Mouse (Mus musculus): ENCODE data around the gene C1qtnf3.
A peak's percentile ranks its signal among the peaks of the same experiment; 100 is the strongest.

C1qtnf3 gene

GRCm38 (mm10) chr15:10952760-10953305 lies 701 bp downstream of the C1qtnf3 start:
- H3K4me1 ChIP-seq (replicated peaks; ENCODE audit: low read depth, low read length) = peaks cover 33% of the 10 kb centered on the region
- H3K9me3 ChIP-seq (ENCODE audit: low read length) = no peaks in the 10 kb centered on the region
- TF ChIP-seq CTCF (conservative IDR thresholded peaks at IDR 0.05; ENCODE audit: low read length) (no peak), NANOG (IDR thresholded peaks at IDR 0.05; ENCODE audit: borderline replicate concordance, low read length) (no peak), POU5F1 (IDR thresholded peaks at IDR 0.05; ENCODE audit: borderline replicate concordance, low read length) (no peak)
- H3K36me3 ChIP-seq (ENCODE audit: insufficient read depth, low read length) = no peaks in the 10 kb centered on the region
- 0 out of 2 replicates have a peak overlapping the region, but pooled peaks have one; percentile 56 for H3K4me3 ChIP-seq (replicated peaks; ENCODE audit: low read length)
- H3K27me3 ChIP-seq (ENCODE audit: insufficient read depth, low read length) = 0 out of 2 replicates have a peak, but pooled peaks cover 5% of the 10 kb centered on the region

DNA sequence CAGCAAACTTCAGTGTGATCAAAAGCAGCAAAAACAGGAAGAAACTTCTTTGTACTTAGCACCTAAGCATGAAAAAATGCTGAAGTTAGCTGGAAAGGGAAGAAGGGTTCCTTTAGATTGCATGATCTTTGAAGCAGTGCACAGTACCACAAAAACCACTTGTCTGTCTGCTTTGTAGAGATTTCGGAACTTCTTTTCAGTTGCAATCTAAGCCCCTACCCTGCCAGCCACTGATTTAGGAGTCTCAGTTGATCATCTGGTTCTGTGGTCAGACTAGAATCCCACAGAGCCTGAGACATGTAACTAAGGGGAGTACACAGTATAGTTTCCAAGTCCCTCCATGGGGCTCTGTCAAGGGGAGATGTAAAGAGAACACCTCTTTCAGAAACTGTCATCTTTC lies 1.3 kb downstream of the C1qtnf3 start:
- Histone ChIP-seq H3K27me3 (ENCODE audit: insufficient read depth, low read length) (0 out of 2 replicates have a peak, but pooled peaks cover 5% of the 10 kb centered on the region), H3K4me3 (replicated peaks; ENCODE audit: low read length) (no peak overlapping the region), H3K4me1 (replicated peaks; ENCODE audit: low read depth, low read length) (peaks cover 33% of the 10 kb centered on the region), H3K9me3 (ENCODE audit: low read length) (no peaks in the 10 kb centered on the region), H3K36me3 (ENCODE audit: insufficient read depth, low read length) (no peaks in the 10 kb centered on the region)
- no peak for TF ChIP-seq POU5F1 (IDR thresholded peaks at IDR 0.05; ENCODE audit: borderline replicate concordance, low read length)

GRCm38 (mm10) chr15:10954381-10955016 lies 2.4 kb downstream of the C1qtnf3 start:
- Histone ChIP-seq H3K4me1 (replicated peaks; ENCODE audit: low read depth, low read length) (peaks cover 33% of the 10 kb centered on the region), H3K9me3 (ENCODE audit: low read length) (no peaks in the 10 kb centered on the region), H3K36me3 (ENCODE audit: insufficient read depth, low read length) (no peaks in the 10 kb centered on the region), H3K4me3 (replicated peaks; ENCODE audit: low read length) (no peak overlapping the region), H3K27me3 (ENCODE audit: insufficient read depth, low read length) (0 out of 2 replicates have a peak, but pooled peaks cover 5% of the 10 kb centered on the region)
- TF ChIP-seq CTCF (conservative IDR thresholded peaks at IDR 0.05; ENCODE audit: low read length) = no peak
- no peak for TF ChIP-seq POU5F1 (IDR thresholded peaks at IDR 0.05; ENCODE audit: borderline replicate concordance, low read length)
- TF ChIP-seq NANOG (IDR thresholded peaks at IDR 0.05; ENCODE audit: borderline replicate concordance, low read length) = no peak

DNA sequence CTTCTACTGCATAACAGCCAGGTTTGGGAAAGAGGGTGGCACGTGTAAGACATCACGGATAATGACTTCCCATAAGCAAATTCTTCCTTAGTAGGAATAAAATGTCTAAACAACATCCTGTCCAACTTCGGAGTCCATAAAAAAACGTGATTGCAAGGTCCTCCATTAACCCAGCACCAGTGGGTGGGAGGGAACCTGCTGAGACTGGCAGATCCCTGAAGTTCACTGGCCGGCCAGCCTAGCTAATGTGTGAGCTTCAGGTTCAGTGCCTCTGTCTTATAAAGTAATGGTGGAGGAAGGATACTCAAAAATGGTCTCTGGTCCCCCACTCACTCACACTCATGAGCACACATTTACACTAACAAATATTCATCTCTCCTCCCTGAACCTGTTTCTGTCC lies 3.0 kb downstream of the C1qtnf3 start:
- TF ChIP-seq CTCF (conservative IDR thresholded peaks at IDR 0.05; ENCODE audit: low read length) = no peak
- TF ChIP-seq NANOG (IDR thresholded peaks at IDR 0.05; ENCODE audit: borderline replicate concordance, low read length) = no peak
- TF ChIP-seq POU5F1 (IDR thresholded peaks at IDR 0.05; ENCODE audit: borderline replicate concordance, low read length) = no peak
- Histone ChIP-seq H3K27me3 (ENCODE audit: insufficient read depth, low read length) (0 out of 2 replicates have a peak, but pooled peaks cover 5% of the 10 kb centered on the region), H3K4me1 (replicated peaks; ENCODE audit: low read depth, low read length) (peaks cover 33% of the 10 kb centered on the region), H3K4me3 (replicated peaks; ENCODE audit: low read length) (no peak overlapping the region), H3K9me3 (ENCODE audit: low read length) (no peaks in the 10 kb centered on the region), H3K36me3 (ENCODE audit: insufficient read depth, low read length) (no peaks in the 10 kb centered on the region)

DNA sequence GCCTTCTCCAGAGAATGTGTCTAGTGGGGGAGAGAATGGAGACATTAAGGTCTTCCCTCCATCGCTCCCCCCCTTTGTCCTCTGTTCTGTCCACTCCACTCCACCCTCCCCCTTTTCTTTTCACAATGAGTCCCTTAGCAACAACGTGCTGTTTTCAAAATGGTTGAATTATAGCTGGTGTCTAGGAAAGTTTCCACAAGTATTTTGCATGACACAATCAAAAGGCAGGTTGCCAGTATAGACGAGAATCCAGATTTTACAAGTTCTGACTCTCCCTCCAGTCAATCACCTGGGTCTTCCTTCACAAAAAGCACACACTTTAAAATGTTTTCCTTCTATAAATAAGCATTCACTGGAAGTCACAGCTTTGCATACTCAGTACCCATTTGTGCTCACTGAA lies 4.6 kb downstream of the C1qtnf3 start:
- no peaks in the 10 kb centered on the region for H3K9me3 ChIP-seq (ENCODE audit: low read length)
- H3K36me3 ChIP-seq (ENCODE audit: insufficient read depth, low read length) = no peaks in the 10 kb centered on the region
- peaks cover 20% of the 10 kb centered on the region for H3K4me1 ChIP-seq (replicated peaks; ENCODE audit: low read depth, low read length)
- H3K27me3 ChIP-seq (ENCODE audit: insufficient read depth, low read length) = 0 out of 2 replicates have a peak, but pooled peaks cover 3% of the 10 kb centered on the region
- H3K4me3 ChIP-seq (replicated peaks; ENCODE audit: low read length) = no peak overlapping the region
- TF ChIP-seq CTCF (conservative IDR thresholded peaks at IDR 0.05; ENCODE audit: low read length) = no peak
- TF ChIP-seq POU5F1 (IDR thresholded peaks at IDR 0.05; ENCODE audit: borderline replicate concordance, low read length) = no peak
- TF ChIP-seq NANOG (IDR thresholded peaks at IDR 0.05; ENCODE audit: borderline replicate concordance, low read length) = no peak

GRCm38 (mm10) chr15:10959277-10960026 lies 7.3 kb downstream of the C1qtnf3 start:
- Histone ChIP-seq H3K27me3 (ENCODE audit: insufficient read depth, low read length) (no peaks in the 10 kb centered on the region), H3K4me1 (replicated peaks; ENCODE audit: low read depth, low read length) (peaks cover 7% of the 10 kb centered on the region), H3K36me3 (ENCODE audit: insufficient read depth, low read length) (no peaks in the 10 kb centered on the region), H3K4me3 (replicated peaks; ENCODE audit: low read length) (no peak overlapping the region), H3K9me3 (ENCODE audit: low read length) (no peaks in the 10 kb centered on the region)
- TF ChIP-seq NANOG (IDR thresholded peaks at IDR 0.05; ENCODE audit: borderline replicate concordance, low read length) (no peak), CTCF (conservative IDR thresholded peaks at IDR 0.05; ENCODE audit: low read length) (no peak), POU5F1 (IDR thresholded peaks at IDR 0.05; ENCODE audit: borderline replicate concordance, low read length) (no peak)

GRCm38 (mm10) chr15:10960267-10960666 lies 8.1 kb downstream of the C1qtnf3 start:
- TF ChIP-seq CTCF (conservative IDR thresholded peaks at IDR 0.05; ENCODE audit: low read length) (no peak), POU5F1 (IDR thresholded peaks at IDR 0.05; ENCODE audit: borderline replicate concordance, low read length) (no peak), NANOG (IDR thresholded peaks at IDR 0.05; ENCODE audit: borderline replicate concordance, low read length) (no peak)

DNA sequence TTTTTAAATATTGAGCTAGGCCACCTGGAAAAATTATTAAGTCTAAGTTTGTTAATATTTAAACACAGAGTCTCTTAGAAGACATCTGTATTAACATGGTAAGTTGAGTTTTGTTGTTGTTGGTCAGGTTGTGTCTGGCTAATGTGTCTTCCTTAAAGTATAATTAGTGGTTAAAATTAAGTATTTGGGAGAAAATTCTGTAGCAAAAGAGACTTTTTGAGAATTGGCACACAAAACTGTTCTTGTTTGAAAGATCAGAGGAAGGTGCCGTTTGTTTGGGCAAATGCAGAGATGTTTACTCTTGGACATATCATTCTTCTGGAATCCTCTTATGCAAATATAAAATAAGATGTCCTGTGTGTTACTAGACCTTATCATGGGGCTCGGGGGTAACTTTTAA lies 10.5 kb downstream of the C1qtnf3 start:
- no peaks in the 10 kb centered on the region for H3K36me3 ChIP-seq (ENCODE audit: insufficient read depth, low read length)
- TF ChIP-seq NANOG (IDR thresholded peaks at IDR 0.05; ENCODE audit: borderline replicate concordance, low read length) = no peak
- H3K27me3 ChIP-seq (ENCODE audit: insufficient read depth, low read length) = no peaks in the 10 kb centered on the region
- no peak overlapping the region for H3K4me3 ChIP-seq (replicated peaks; ENCODE audit: low read length)
- H3K4me1 ChIP-seq (replicated peaks; ENCODE audit: low read depth, low read length) = no peaks in the 10 kb centered on the region
- no peaks in the 10 kb centered on the region for H3K9me3 ChIP-seq (ENCODE audit: low read length)

More at GRCm38 (mm10) chr15:10960267-10960666, 8.1 kb downstream of the C1qtnf3 start:
- Histone ChIP-seq H3K27me3 (ENCODE audit: insufficient read depth, low read length) (no peaks in the 10 kb centered on the region), H3K36me3 (ENCODE audit: insufficient read depth, low read length) (no peaks in the 10 kb centered on the region), H3K4me1 (replicated peaks; ENCODE audit: low read depth, low read length) (peaks cover 7% of the 10 kb centered on the region), H3K9me3 (ENCODE audit: low read length) (no peaks in the 10 kb centered on the region), H3K4me3 (replicated peaks; ENCODE audit: low read length) (no peak overlapping the region)

All from E14TG2a.4 (cell line).